Mouse (Mus musculus) stomach, postnatal 0 days (tissue): Measurements from ENCODE around the gene Usp50.

ENCODE experiments used
- CTCF ChIP-seq: IDR thresholded peaks from 2 replicates; pipeline ENCODE4 v1.5.1; 2016; ENCODE audit warnings: antibody characterized with exemption, low read depth, mild to moderate bottlenecking, moderate library complexity
- EP300 ChIP-seq: optimal IDR thresholded peaks from 2 replicates; pipeline ENCODE3; 2016; ENCODE audit warnings: antibody characterized with exemption

DNA sequence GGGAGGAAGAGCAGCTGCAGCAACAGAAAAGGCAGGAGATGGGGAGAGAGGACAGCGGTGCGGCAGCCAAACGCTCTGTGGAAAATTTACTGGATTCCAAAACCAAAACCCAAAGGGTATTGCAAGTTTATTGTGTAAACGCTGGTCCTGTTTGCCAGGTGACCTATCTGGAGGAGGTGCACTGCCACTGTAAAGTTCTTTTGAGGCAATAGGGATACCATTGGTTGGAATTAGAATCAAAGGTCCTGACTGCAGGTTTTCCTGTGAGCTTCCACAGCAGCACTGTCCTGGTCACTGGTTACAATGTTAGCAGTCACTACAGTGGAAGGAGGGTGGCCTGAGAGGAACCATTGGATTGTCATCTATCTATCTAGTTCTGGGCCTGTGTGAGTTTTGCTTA, 54.1 kb downstream of the Usp50 start:
- no peak for TF ChIP-seq CTCF
- TF ChIP-seq EP300, result no peak
